Mouse (Mus musculus) CD8-positive naive resting alpha-beta T cell, adult 2 months (primary cell): Measurements from ENCODE around the gene Pakap.

ENCODE experiments used
- DNase-seq, 2 experiments: peaks; one replicate each; pipeline ENCODE4 v3.0.0; 2022; ENCODE audit warnings: low read depth in 2 of 2, low spot score in 2 of 2

Gene Pakap

GRCm38 (mm10) chr4:57574181-57574580 lies 6.2 kb downstream of the Pakap start:
- DNase-seq, result no peak

DNA sequence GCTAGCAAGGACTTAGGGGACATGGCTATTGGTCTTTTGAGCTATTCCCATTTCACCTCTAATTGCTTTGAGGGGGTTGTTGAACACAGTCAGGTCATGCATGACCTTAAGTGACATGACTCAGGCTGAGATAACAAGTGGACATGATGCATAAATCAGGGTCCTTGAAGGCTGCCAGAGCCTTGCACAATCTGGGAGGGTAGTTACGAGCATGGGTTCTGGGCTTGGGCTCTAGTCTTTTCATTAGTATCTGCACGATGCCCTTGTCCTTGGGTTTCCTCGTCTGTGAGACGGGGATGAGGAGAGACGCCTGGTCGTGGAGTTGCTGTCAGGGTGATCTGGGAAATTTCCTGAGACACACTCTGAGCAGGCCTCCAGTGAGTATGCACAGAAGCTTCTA lies 6.7 kb downstream of the Pakap start:
- no peak for DNase-seq

- DNase-seq, result no peak
Measured at GRCm38 (mm10) chr4:57575686-57576085, 7.7 kb downstream of the Pakap start.

GRCm38 (mm10) chr4:57576095-57576494 lies 8.1 kb downstream of the Pakap start:
- no peak for DNase-seq

- no peak for DNase-seq
Measured at GRCm38 (mm10) chr4:57579683-57580082, 11.7 kb downstream of the Pakap start.

GRCm38 (mm10) chr4:57585281-57585800 lies 17.4 kb downstream of the Pakap start:
- no peak for DNase-seq

DNA sequence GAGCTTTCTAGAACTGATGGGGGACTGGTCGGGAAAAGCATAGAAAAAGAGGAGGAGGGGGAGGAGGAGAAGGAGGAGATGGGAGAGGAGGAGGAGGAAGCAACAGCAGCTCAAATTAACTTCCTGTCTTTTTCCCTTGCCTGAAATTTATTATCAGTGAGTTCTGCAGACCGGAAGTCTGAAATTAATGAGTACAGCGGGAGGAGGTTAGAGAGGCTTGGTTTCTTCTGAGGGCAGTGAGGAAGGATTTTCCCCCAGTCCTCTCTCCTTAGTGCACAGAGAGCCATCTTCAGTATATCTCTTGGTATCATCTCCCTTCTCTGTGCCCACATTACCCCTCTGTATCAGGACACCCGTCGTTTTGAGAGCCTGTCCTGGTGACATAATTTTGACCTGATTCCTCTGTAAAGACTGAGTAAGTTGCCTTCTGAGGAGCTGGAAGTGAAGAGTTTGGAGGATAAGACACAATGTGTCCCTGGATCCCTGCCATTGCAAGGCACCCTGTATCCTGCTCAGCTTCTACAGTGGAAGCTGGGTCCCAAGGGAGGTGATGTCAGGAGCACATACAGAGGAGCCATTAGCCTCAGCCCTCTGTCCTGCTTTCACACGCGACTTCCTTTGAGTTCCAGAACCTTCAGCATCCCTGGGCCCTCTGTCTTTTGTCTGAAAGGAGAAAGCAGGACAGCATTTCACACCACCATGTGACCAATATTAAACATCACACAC lies 19.1 kb downstream of the Pakap start:
- DNase-seq, result no peak

- no peak for DNase-seq
Measured at GRCm38 (mm10) chr4:57588356-57588755, 20.4 kb downstream of the Pakap start.

DNA sequence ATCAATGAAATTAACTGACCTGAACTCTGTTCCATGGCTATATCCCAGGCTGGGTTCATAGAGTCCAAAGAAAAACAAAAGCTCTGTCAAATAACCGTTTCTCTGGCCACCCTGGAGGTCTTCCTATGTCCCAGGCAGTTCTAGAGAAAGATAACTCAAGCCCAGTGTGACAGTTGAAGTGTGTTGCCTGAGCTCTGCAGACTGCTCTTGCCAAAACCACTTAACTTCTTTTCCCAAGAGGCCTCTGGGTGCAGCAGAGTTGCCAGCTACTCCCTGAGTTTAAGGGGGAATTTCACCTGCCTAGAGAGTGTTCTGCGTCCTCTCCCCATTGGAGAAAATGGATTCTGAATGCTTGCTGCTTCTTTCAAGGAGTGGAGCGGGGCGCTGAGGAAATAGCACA lies 24.8 kb downstream of the Pakap start:
- no peak for DNase-seq

DNA sequence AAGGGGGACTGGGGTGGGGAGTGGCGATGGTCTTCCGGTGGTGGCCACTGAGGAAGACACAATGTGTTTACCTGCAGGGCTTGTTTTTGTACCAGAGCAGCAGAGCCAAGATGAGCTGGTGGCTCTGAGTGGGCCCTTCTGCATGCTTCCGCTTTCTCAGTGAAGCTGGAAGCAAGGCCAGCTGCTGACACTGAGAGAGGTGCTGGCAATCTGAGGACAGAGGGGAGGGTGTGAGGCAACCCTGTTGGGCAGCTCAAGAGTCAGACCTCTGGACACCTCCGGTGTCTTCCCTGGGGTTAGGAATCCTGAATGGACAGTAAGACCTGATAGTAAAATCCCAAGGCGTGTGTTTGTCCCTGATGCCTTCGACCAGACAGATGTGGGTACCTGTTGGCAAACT lies 32.0 kb downstream of the Pakap start:
- DNase-seq, result no peak

- DNase-seq, result no peak
Measured at GRCm38 (mm10) chr4:57600685-57601457, 32.9 kb downstream of the Pakap start.

- no peak for DNase-seq
Measured at GRCm38 (mm10) chr4:57601458-57601835, 33.5 kb downstream of the Pakap start.

DNA sequence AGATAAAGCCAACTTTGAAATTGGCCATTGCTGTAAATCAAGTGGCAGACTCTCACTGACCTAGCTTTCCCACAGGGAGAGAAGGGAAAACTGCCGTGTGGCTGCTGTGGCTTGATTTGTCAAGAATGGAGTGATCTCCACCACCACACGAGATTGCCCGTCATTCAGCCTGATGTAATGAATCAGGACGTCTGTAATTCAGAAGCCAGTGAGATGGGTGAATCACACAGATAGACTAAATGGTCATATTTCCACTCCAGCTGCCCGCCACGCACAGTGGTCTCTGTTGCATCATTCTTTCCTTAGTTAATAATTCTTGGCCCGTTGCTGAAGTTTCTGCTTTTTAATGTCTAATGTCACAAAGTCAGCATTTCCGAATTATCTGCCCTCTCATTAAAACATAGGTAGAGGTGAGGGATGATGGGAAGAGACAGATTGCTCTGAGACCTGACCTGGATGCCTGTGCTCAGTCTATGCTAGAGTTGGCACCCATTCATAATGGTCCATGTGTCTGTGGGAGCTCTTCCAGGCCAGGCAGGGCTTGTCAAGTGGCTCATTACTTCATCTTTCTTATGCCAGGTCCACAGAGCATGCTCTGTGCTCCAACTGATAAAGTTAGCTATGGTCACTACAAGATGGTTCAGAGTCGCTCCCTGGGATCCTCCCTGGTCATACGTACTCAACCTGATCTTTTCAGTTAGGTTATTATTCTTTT lies 34.1 kb downstream of the Pakap start:
- DNase-seq, result no peak

- DNase-seq, result no peak
Measured at GRCm38 (mm10) chr4:57606258-57606657, 38.3 kb downstream of the Pakap start.

DNA sequence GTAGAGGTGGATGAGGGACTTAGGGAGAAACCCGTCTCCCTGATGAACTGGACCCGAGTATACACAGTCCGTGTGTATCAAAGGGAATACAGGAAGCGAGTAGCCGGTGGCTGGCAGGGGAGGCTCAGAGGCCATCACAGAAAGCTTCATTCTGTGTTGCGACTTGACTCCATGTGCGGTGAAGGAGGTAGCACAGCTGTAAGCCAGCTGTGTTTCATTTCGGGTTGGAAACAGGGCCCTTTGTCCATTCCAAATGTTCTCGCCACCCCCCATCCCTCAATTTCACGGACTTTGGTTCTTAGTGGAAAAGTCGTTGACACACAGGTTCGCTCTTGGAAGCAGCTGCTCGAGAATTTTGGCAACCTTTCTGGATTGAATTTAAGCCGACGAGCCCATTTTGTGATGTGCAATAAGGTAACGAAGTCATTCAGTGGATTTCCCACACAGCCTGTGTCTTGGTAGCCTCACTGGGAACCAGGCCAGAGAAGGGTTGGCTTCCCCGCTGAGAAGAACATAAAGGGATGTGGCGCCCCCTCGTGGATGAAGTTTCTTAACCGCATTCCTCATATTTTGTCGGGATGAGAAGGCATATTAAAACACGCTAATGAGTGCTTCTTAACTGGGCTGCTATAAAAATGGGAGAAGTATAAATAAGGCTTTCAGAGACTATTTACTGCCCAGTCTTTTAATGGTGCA lies 39.4 kb downstream of the Pakap start:
- DNase-seq, result no peak

- DNase-seq, result no peak
Measured at GRCm38 (mm10) chr4:57611303-57612077, 43.5 kb downstream of the Pakap start.

GRCm38 (mm10) chr4:57612716-57613115 lies 44.7 kb downstream of the Pakap start:
- DNase-seq, result no peak

DNA sequence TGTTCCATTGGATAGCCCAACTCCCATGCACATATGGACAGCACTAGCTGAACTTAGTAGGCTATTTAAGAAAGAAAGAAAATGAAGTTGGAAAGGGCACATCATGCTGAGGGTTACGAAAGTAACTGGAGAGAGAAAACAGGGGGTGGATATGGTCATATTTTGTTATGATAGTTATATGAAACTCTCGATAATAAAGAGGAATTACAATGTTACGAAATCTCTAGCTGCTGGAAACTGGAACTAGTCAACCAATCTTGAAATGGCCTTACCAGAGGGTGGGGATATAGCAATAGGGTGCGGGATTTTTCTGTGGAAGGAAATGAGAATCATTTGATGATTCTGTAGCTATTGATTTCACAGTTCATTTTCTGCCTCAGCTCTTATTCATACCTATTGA lies 46.7 kb downstream of the Pakap start:
- DNase-seq, result no peak

DNA sequence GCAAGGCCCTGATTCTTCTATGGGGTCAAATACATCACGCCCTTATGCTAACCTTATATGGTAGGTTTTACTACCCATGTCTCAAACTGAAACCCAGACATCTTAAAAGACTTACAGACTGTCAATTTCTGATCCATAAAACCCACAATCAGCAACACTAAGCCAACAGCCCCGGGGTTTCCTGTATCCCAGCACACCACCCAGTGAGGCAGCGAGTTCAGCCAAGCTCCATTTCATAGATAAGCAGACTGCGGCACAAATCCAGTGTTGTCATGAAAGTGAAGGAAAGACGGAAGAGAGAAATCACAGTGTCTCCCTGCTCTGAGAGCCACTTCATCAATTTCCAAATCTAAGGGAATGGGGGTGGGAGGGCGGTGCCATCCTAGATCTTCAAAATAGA lies 50.8 kb downstream of the Pakap start:
- no peak for DNase-seq

DNA sequence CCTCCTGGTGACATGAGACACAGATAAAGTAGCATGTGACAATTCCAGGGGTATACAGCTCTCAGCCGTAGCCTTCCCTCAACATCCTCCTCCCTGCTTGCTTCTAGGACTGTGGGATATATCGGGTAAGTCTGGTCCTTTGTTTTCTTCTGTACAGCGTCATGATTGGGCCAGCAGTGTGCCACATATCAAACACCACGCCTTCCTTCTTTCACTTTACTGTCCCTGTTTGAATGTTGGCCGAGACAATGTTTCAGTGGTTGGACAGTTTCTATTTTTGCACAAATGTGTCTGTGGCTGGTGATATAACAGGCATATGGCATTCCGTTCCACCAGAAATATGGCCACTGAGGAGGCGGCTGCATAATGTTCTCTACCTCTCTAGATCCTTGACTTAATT lies 54.8 kb downstream of the Pakap start:
- DNase-seq, result no peak

- no peak for DNase-seq
Measured at GRCm38 (mm10) chr4:57624819-57625218, 56.8 kb downstream of the Pakap start.
